Mouse (Mus musculus): Measurements from ENCODE around the gene Hic1.
A peak's percentile ranks its signal among the peaks of the same experiment; 100 is the strongest.

GRCm38 (mm10) chr11:75168590-75169361 is 543 bp downstream of the Hic1 start:
- TF ChIP-seq POLR2A (IDR thresholded peaks at IDR 0.05; ENCODE audit: low read depth, low read length), result peak; percentile 82
- TF ChIP-seq CTCF (IDR thresholded peaks at IDR 0.05; ENCODE audit: borderline replicate concordance, insufficient read depth, low read length), result peak; percentile 91
